Mouse (Mus musculus): ENCODE results near the gene Rgl1. TPM values are rescaled to one million over a fixed set of nuclear protein-coding genes. Genes with fewer than 3 reads are reported as not detected.

The Rgl1 gene
- polyA plus RNA-seq, 1 experiment from 2014 or later = 26.3 TPM

DNA sequence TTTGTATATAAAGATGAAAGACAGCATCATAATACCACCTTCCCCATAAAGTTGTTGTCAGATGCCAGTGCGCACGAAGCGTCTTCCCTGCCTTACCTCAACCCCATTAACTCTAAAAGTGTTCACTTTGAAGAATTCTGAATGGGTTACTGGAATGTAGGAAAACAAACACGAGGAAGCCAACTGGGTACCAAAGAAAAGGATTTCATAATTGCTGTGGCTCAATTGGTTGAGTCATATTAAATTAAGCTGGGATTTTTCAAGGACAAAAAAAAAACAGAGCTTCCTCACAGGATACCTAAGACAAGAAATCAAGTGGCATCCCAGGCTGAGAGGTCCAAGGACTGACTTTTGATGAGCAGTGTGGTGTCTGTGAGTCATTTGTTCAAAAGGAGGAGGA lies 144.5 kb downstream of the Rgl1 start:
- no peak overlapping the region for H3K4me2 ChIP-seq
- H3K36me3 ChIP-seq (ENCODE audit: control insufficient read depth, insufficient read depth, low read length) = 0 out of 2 replicates have a peak, but pooled peaks cover 2% of the 10 kb centered on the region
- H3K4me1 ChIP-seq (replicated peaks; ENCODE audit: control insufficient read depth, insufficient read depth, low read length) = peaks cover 20% of the 10 kb centered on the region
- 92% methylated on average over 4 of the region's 4 CpGs for WGBS
- no peak for DNase-seq (ENCODE audit: low spot score)
- peaks cover 23% of the 10 kb centered on the region for H3K27me3 ChIP-seq (replicated peaks; ENCODE audit: control insufficient read depth, insufficient read depth, low read length)
- no peak overlapping the region for H3K27ac ChIP-seq (ENCODE audit: low read depth, low read length)
- H3K9ac ChIP-seq (ENCODE audit: low read depth, low read length) = no peak overlapping the region
- no peak overlapping the region for H3K4me3 ChIP-seq (ENCODE audit: low read depth, low read length)
- no peak for ATAC-seq (replicated peaks; ENCODE audit: low FRiP score)
- H3K9me3 ChIP-seq (ENCODE audit: control insufficient read depth, low read length) = peaks cover 3% of the 10 kb centered on the region; the same call in 1 of the 2 replicates

GRCm38 (mm10) chr1:152619396-152619795 lies 146.8 kb downstream of the Rgl1 start:
- peaks cover 3% of the 10 kb centered on the region; the same call in 1 of the 2 replicates for H3K9me3 ChIP-seq (ENCODE audit: control insufficient read depth, low read length)
- H3K4me1 ChIP-seq (replicated peaks; ENCODE audit: control insufficient read depth, insufficient read depth, low read length) = peaks cover 36% of the 10 kb centered on the region
- no peak for DNase-seq (ENCODE audit: low spot score)
- H3K27ac ChIP-seq (ENCODE audit: low read depth, low read length) = no peak overlapping the region
- no peak overlapping the region for H3K4me2 ChIP-seq
- no peak for ATAC-seq (replicated peaks; ENCODE audit: low FRiP score)
- 67% methylated on average over 9 of the region's 9 CpGs for WGBS
- H3K27me3 ChIP-seq (replicated peaks; ENCODE audit: control insufficient read depth, insufficient read depth, low read length) = peaks cover 9% of the 10 kb centered on the region
- 0 out of 2 replicates have a peak, but pooled peaks cover 2% of the 10 kb centered on the region for H3K36me3 ChIP-seq (ENCODE audit: control insufficient read depth, insufficient read depth, low read length)
- no peak overlapping the region for H3K4me3 ChIP-seq (ENCODE audit: low read depth, low read length)
- H3K9ac ChIP-seq (ENCODE audit: low read depth, low read length) = no peak overlapping the region

- H3K9me3 ChIP-seq (ENCODE audit: control insufficient read depth, low read length) = peaks cover 3% of the 10 kb centered on the region; the same call in 1 of the 2 replicates
- 64% methylated on average over 3 of the region's 3 CpGs for WGBS
- no peak overlapping the region for H3K4me2 ChIP-seq
- 0 out of 2 replicates have a peak, but pooled peaks cover 2% of the 10 kb centered on the region for H3K36me3 ChIP-seq (ENCODE audit: control insufficient read depth, insufficient read depth, low read length)
- no peak overlapping the region; the same call in 1 of the 2 replicates for H3K27ac ChIP-seq (ENCODE audit: low read depth, low read length)
- ATAC-seq (replicated peaks; ENCODE audit: low FRiP score) = no peak
- DNase-seq (ENCODE audit: low spot score) = no peak
- H3K4me3 ChIP-seq (ENCODE audit: low read depth, low read length) = no peak overlapping the region
- peaks cover 8% of the 10 kb centered on the region for H3K27me3 ChIP-seq (replicated peaks; ENCODE audit: control insufficient read depth, insufficient read depth, low read length)
- H3K4me1 ChIP-seq (replicated peaks; ENCODE audit: control insufficient read depth, insufficient read depth, low read length) = peaks cover 36% of the 10 kb centered on the region
- H3K9ac ChIP-seq (ENCODE audit: low read depth, low read length) = no peak overlapping the region
These were observed 147.3 kb downstream of the Rgl1 start for GRCm38 (mm10) chr1:152618896-152619295.

- Histone ChIP-seq H3K4me2 (no peak overlapping the region), H3K36me3 (ENCODE audit: control insufficient read depth, insufficient read depth, low read length) (0 out of 2 replicates have a peak, but pooled peaks cover 2% of the 10 kb centered on the region), H3K9me3 (ENCODE audit: control insufficient read depth, low read length) (peaks cover 3% of the 10 kb centered on the region; the same call in 1 of the 2 replicates), H3K4me3 (ENCODE audit: low read depth, low read length) (no peak overlapping the region), H3K27me3 (replicated peaks; ENCODE audit: control insufficient read depth, insufficient read depth, low read length) (peaks cover 5% of the 10 kb centered on the region), H3K27ac (ENCODE audit: low read depth, low read length) (no peak overlapping the region; the same call in 1 of the 2 replicates), H3K4me1 (replicated peaks; ENCODE audit: control insufficient read depth, insufficient read depth, low read length) (peaks cover 36% of the 10 kb centered on the region), H3K9ac (ENCODE audit: low read depth, low read length) (no peak overlapping the region)
- WGBS = 42% methylated on average over 1 of the region's 1 CpGs
- ATAC-seq (replicated peaks; ENCODE audit: low FRiP score) (no peak), DNase-seq (ENCODE audit: low spot score) (no peak)
These were observed 147.8 kb downstream of the Rgl1 start for GRCm38 (mm10) chr1:152618381-152618780.

DNA sequence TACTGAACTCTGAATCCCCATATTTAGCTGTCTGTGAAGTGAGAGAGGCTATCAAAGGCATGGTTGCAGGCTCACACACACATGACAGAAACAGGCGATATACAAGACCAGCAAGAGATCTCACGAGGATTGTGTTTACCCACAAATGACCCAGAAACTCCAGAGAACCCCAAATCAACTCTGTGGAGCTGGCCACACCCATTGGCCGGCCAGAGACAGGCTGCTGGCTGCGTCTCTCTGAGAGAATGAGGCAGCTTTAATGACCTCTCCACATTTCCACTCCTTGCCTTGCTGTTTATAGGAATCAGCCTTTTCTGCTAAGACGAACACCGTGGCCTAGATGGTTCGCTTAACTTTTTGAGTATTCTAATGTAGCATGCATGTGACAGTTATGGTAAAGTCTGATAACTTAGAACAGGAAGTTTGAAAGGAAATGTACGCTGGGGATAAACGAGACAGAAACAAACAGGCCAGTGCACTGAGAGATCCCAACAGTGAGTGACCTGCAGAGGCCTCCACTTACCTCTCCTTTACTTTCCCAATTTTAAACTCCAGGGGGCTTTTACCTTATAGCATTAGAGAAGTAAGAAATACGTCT lies 148.3 kb downstream of the Rgl1 start:
- H3K36me3 ChIP-seq (ENCODE audit: control insufficient read depth, insufficient read depth, low read length) = 0 out of 2 replicates have a peak, but pooled peaks cover 2% of the 10 kb centered on the region
- peak overlapping the region; percentile 24; the same call in 1 of the 2 replicates for H3K4me2 ChIP-seq
- ATAC-seq (replicated peaks; ENCODE audit: low FRiP score) (no peak; the same call in 1 of the 2 replicates), DNase-seq (ENCODE audit: low spot score) (no peak)
- H3K9ac ChIP-seq (ENCODE audit: low read depth, low read length) = peak overlapping the region; percentile 23; the same call in 1 of the 2 replicates
- H3K4me1 ChIP-seq (replicated peaks; ENCODE audit: control insufficient read depth, insufficient read depth, low read length) = peaks cover 39% of the 10 kb centered on the region
- H3K9me3 ChIP-seq (ENCODE audit: control insufficient read depth, low read length) = peaks cover 3% of the 10 kb centered on the region; the same call in 1 of the 2 replicates
- H3K4me3 ChIP-seq (ENCODE audit: low read depth, low read length) = no peak overlapping the region
- WGBS = 35% methylated on average over 10 of the region's 10 CpGs
- peak overlapping the region; percentile 56; the same call in 1 of the 2 replicates for H3K27ac ChIP-seq (ENCODE audit: low read depth, low read length)
- no peaks in the 10 kb centered on the region; the same call in 1 of the 2 replicates for H3K27me3 ChIP-seq (replicated peaks; ENCODE audit: control insufficient read depth, insufficient read depth, low read length)

DNA sequence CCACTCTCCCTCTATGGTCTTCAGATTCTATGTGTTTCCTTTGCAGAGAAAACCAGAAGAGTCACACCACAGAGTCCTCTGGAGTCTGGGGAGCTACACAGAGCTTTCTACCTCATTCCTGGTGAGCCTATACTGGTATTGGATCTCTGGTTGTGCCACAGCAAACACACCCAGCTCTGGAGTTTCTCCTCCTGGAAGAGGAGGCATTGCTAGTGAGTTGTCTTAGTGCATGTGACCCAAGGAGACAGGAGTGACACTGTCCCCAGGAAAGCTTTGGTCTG lies 149.4 kb downstream of the Rgl1 start:
- Histone ChIP-seq H3K4me1 (replicated peaks; ENCODE audit: control insufficient read depth, insufficient read depth, low read length) (peaks cover 45% of the 10 kb centered on the region), H3K27me3 (replicated peaks; ENCODE audit: control insufficient read depth, insufficient read depth, low read length) (no peaks in the 10 kb centered on the region), H3K27ac (ENCODE audit: low read depth, low read length) (no peak overlapping the region; the same call in 1 of the 2 replicates), H3K36me3 (ENCODE audit: control insufficient read depth, insufficient read depth, low read length) (0 out of 2 replicates have a peak, but pooled peaks cover 2% of the 10 kb centered on the region), H3K9me3 (ENCODE audit: control insufficient read depth, low read length) (peaks cover 3% of the 10 kb centered on the region; the same call in 1 of the 2 replicates), H3K4me2 (no peak overlapping the region), H3K9ac (ENCODE audit: low read depth, low read length) (no peak overlapping the region), H3K4me3 (ENCODE audit: low read depth, low read length) (no peak overlapping the region)
- ATAC-seq (replicated peaks; ENCODE audit: low FRiP score) (no peak), DNase-seq (ENCODE audit: low spot score) (no peak)

DNA sequence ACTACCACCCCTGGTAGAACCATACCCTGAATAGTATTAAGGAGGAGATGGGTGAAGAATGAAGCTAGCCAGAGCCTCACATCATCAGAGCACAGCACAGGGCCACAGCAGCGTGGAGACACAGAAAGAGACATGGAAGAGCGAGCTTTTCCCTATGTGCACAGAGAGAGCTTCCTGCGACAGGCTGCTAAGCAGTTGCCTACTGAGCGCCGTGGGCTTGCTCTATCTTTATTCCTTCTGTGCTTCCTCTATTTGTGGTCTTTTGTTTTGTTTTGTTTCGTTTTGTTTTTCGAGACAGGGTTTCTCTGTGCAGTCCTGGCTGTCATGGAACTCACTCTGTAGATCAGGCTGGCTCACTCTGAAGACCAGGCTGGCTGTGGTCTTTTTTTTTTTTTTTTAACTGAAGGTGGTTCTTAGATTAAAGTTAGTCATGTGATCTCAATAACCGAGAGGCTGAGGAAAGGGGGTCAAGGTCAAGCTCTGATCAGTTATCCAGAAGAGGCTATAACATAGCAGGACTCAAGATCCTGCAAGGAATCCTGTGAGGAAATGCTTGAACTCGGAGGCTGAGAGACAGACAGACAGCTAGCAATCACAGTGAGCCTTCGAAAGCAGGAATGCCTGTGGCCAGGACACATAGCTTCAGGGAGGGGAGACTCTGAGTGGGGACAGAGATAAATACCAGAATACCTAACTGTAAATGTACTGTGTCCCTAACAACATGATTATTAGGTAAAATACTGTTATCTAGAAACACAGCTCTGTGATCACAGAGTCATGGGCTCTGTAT lies 150.0 kb downstream of the Rgl1 start:
- H3K9ac ChIP-seq (ENCODE audit: low read depth, low read length) = no peak overlapping the region
- 41% methylated on average over 10 of the region's 10 CpGs for WGBS
- H3K4me3 ChIP-seq (ENCODE audit: low read depth, low read length) = no peak overlapping the region
- peak overlapping the region; percentile 26; the same call in 1 of the 2 replicates for H3K27ac ChIP-seq (ENCODE audit: low read depth, low read length)
- ATAC-seq (replicated peaks; ENCODE audit: low FRiP score) = peak; percentile 37; the same call in 1 of the 2 replicates
- H3K27me3 ChIP-seq (replicated peaks; ENCODE audit: control insufficient read depth, insufficient read depth, low read length) = no peaks in the 10 kb centered on the region
- H3K4me1 ChIP-seq (replicated peaks; ENCODE audit: control insufficient read depth, insufficient read depth, low read length) = peaks cover 46% of the 10 kb centered on the region
- H3K4me2 ChIP-seq = peak overlapping the region; percentile 5; the same call in 1 of the 2 replicates
- H3K36me3 ChIP-seq (ENCODE audit: control insufficient read depth, insufficient read depth, low read length) = 0 out of 2 replicates have a peak, but pooled peaks cover 2% of the 10 kb centered on the region
- peaks cover 3% of the 10 kb centered on the region; the same call in 1 of the 2 replicates for H3K9me3 ChIP-seq (ENCODE audit: control insufficient read depth, low read length)
- DNase-seq (ENCODE audit: low spot score) = no peak

DNA sequence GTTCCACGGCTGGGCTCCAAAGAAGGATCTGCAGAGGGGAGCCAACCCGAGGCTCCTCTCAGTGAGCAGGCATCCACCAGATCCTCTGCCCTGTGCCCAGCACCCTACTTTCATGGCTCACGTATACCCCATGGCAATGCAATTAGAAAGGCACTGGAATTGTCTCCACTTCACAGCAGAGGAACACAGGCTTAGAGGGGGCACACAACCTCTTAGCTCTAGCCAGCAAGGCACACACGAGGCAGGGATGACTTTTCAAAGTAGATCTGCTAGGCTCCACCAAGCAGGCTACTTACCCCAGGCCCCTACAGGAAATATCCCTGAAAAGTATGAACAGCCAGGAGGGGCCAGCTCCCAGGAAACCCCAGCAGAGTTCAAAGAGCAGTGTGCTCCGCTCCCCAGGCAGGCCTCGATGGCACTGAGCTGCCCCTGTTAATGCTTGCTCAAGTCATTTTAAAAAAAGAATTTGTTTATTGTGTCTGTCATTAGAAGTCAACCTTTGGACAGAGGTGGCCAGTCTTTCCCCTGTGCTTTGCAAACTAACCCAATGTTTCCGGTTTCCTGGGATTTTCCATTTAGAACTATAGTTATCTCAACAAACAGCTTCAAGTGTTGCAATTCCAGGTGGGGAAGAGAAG lies 151.3 kb downstream of the Rgl1 start:
- ATAC-seq (replicated peaks; ENCODE audit: low FRiP score) (peak; percentile 28; the same call in 1 of the 2 replicates), DNase-seq (ENCODE audit: low spot score) (no peak)
- Histone ChIP-seq H3K9ac (ENCODE audit: low read depth, low read length) (peak overlapping the region; percentile 50), H3K4me2 (peak overlapping the region; percentile 40), H3K9me3 (ENCODE audit: control insufficient read depth, low read length) (peaks cover 3% of the 10 kb centered on the region; the same call in 1 of the 2 replicates), H3K27ac (ENCODE audit: low read depth, low read length) (peak overlapping the region; percentile 82), H3K4me3 (ENCODE audit: low read depth, low read length) (no peak overlapping the region), H3K27me3 (replicated peaks; ENCODE audit: control insufficient read depth, insufficient read depth, low read length) (no peaks in the 10 kb centered on the region), H3K36me3 (ENCODE audit: control insufficient read depth, insufficient read depth, low read length) (0 out of 2 replicates have a peak, but pooled peaks cover 2% of the 10 kb centered on the region), H3K4me1 (replicated peaks; ENCODE audit: control insufficient read depth, insufficient read depth, low read length) (peaks cover 57% of the 10 kb centered on the region)
- WGBS = 59% methylated on average over 7 of the region's 7 CpGs
